ENCODE assay signal across 7 mouse cellular contexts in genomic region chr7:29072689-29073088, GRCm38 (mm10). TPM values are rescaled to one million over a fixed set of nuclear protein-coding genes. Genes with fewer than 3 reads are reported as not detected.
A peak's percentile ranks its signal among the peaks of the same experiment; 100 is the strongest.
DNase-seq lines count a peak whose midpoint lies in the region; ATAC-seq and TF ChIP-seq lines count a peak whose summit lies in the region.

No protein-coding gene starts in this region.

- WGBS in liver, adult 2 months: 38% methylated on average over 11 of the region's 11 CpGs
- 49% methylated on average over 11 of the region's 11 CpGs for WGBS in embryonic facial prominence, embryonic 11.5 days

- H3K9ac ChIP-seq in liver, adult 2 months (ENCODE audit: low read depth, low read length): no peak overlapping the region
- H3K9ac ChIP-seq in embryonic facial prominence, embryonic 11.5 days (replicated peaks; ENCODE audit: low read length): no peak overlapping the region

- TF ChIP-seq CTCF in liver, adult 2 months (IDR thresholded peaks at IDR 0.05; ENCODE audit: low read depth, low read length): peak; percentile 63

- no peak for ATAC-seq in embryonic facial prominence, embryonic 11.5 days (replicated peaks; ENCODE audit: insufficient number of reproducible peaks, low FRiP score, low TSS enrichment, low read depth)
- 0 out of 2 replicates have a peak, but pooled peaks have one; percentile 19 for ATAC-seq in monocyte, adult 5-6 weeks (replicated peaks; ENCODE audit: insufficient number of reproducible peaks, low FRiP score, low TSS enrichment, poor library complexity, severe bottlenecking)
- no peak for ATAC-seq in inflammation-experienced regulatory T-cells, adult 6 months

- H3K27ac ChIP-seq in liver, adult 2 months (replicated peaks; ENCODE audit: insufficient read depth, low read depth, low read length): no peak overlapping the region
- H3K27ac ChIP-seq in embryonic facial prominence, embryonic 11.5 days (replicated peaks; ENCODE audit: low read depth, low read length): no peak overlapping the region

- no peaks in the 10 kb centered on the region for H3K4me1 ChIP-seq in liver, adult 2 months (ENCODE audit: control insufficient read depth, insufficient read depth, low read length)
- no peaks in the 10 kb centered on the region; the same call in 1 of the 2 replicates for H3K4me1 ChIP-seq in embryonic facial prominence, embryonic 11.5 days (ENCODE audit: control insufficient read depth, insufficient read depth, low read length)

- no peaks in the 10 kb centered on the region for H3K36me3 ChIP-seq in liver, adult 2 months (ENCODE audit: control insufficient read depth, insufficient read depth, low read length)
- H3K36me3 ChIP-seq in embryonic facial prominence, embryonic 11.5 days (replicated peaks; ENCODE audit: control insufficient read depth, insufficient read depth, low read depth, low read length): no peaks in the 10 kb centered on the region

- no peak overlapping the region for H3K4me2 ChIP-seq in embryonic facial prominence, embryonic 11.5 days (ENCODE audit: low read depth, low read length)

- DNase-seq in liver, adult 2 months (ENCODE audit: extremely low read depth, low read depth, low spot score): no peak
- no peak for DNase-seq in liver
- DNase-seq in NIH3T3 (ENCODE audit: low read depth): peak; percentile 11
- DNase-seq in embryonic facial prominence, embryonic 11.5 days (ENCODE audit: low spot score): peak; percentile 54
- DNase-seq in kidney, postnatal 4 days: peak; percentile 60 to 65

- no peak overlapping the region for H3K4me3 ChIP-seq in liver, adult 2 months (ENCODE audit: insufficient read depth, low read depth, low read length)
- no peak overlapping the region for H3K4me3 ChIP-seq in embryonic facial prominence, embryonic 11.5 days (ENCODE audit: low read depth, low read length)

- no peaks in the 10 kb centered on the region for H3K79me2 ChIP-seq in liver, adult 2 months (ENCODE audit: control insufficient read depth, insufficient read depth, low read length)

- H3K9me3 ChIP-seq in embryonic facial prominence, embryonic 11.5 days (replicated peaks; ENCODE audit: control insufficient read depth, low read length): no peaks in the 10 kb centered on the region

- TF ChIP-seq POLR2A in liver, adult 2 months (IDR thresholded peaks at IDR 0.05; ENCODE audit: extremely low read depth, insufficient read depth, low read length): no peak

- peaks cover 6% of the 10 kb centered on the region for H3K27me3 ChIP-seq in liver, adult 2 months (ENCODE audit: control insufficient read depth, insufficient read depth, low read length)
- H3K27me3 ChIP-seq in embryonic facial prominence, embryonic 11.5 days (ENCODE audit: control insufficient read depth, insufficient read depth, low read length): no peaks in the 10 kb centered on the region

RNA-seq across cellular contexts. Expression of gene Ryr1, which starts 52.3 kb away (rescaled TPM):
- 0.07 and 0.46 TPM in 2 replicates for total RNA-seq in liver, adult 2 months (2014; rRNA removed)
- polyA plus RNA-seq in liver, adult 2 months (2012; rRNA removed): 0.01 TPM in 2 replicates
- polyA plus RNA-seq in embryonic facial prominence, embryonic 11.5 days (2014; fragmentation: Nextera tagmentation; extraction: Ambion mirVana): 0.93 and 0.98 TPM in 2 replicates
- total RNA-seq in monocyte, adult 5-6 weeks (2017): 2.3 to 3.1 TPM (median 2.3 TPM) in 3 replicates
- polyA plus RNA-seq in inflammation-experienced regulatory T-cells, adult 6 months (2017; shearing (Covaris generic)): under 1 TPM in 2 of 3 experiments, not detected in 1; 0.05 to 0.16 TPM

Comparison
In these comparisons a context has a peak if more than half of its experiments do, and no peak if none do; other contexts are left out.
1. DNase-seq: peak in NIH3T3 (single experiment), embryonic facial prominence, embryonic 11.5 days (single experiment) and kidney, postnatal 4 days (2 of 2); none in liver, adult 2 months (single experiment) and liver (single experiment).